Mouse (Mus musculus) stomach, postnatal 0 days (tissue): ENCODE results near the gene Brsk2. TPM values are rescaled to one million over a fixed set of nuclear protein-coding genes. Genes with fewer than 3 reads are reported as not detected.
A peak's percentile ranks its signal among the peaks of the same experiment; 100 is the strongest.

Experiments
- ATAC-seq: fragments of 200-750 bp; cut with Nextera tagmentation; 2 replicates; pipeline ENCODE4 v1.8.0; 2017; ENCODE audit not compliant: low FRiP score, low TSS enrichment
- DNase-seq: peaks from one replicate; pipeline ENCODE4 v3.0.0-alpha.2; 2016; ENCODE audit warnings: low spot score
- H3K27ac ChIP-seq: fragments of 300-500 bp; sonication (generic); replicated peaks from 2 replicates; pipeline ENCODE4 v1.5.1; 2014; ENCODE audit warnings: mild to moderate bottlenecking, control low read depth
- H3K27me3 ChIP-seq: fragments of 300-500 bp; sonication (generic); 2 replicates; pipeline ENCODE4 v1.6.1; 2014; ENCODE audit warnings: low read length; ENCODE audit not compliant: control insufficient read depth, insufficient read depth
- H3K36me3 ChIP-seq: fragments of 300-500 bp; sonication (generic); 2 replicates; pipeline ENCODE4 v1.6.1; 2014; ENCODE audit warnings: low read length, mixed read lengths; ENCODE audit not compliant: control insufficient read depth, insufficient read depth
- H3K4me1 ChIP-seq: fragments of 300-500 bp; sonication (generic); replicated peaks from 2 replicates; pipeline ENCODE4 v1.6.1; 2014; ENCODE audit warnings: antibody characterized with exemption; ENCODE audit not compliant: control insufficient read depth, insufficient read depth
- H3K4me2 ChIP-seq: fragments of 300-500 bp; sonication (generic); replicated peaks from 2 replicates; pipeline ENCODE4 v1.6.1; 2014; ENCODE audit warnings: low read depth, mild to moderate bottlenecking, control low read depth, moderate library complexity
- H3K4me3 ChIP-seq: fragments of 300-500 bp; sonication (generic); 2 replicates; pipeline ENCODE4 v1.5.1; 2014; ENCODE audit warnings: low read depth, low read length, control low read depth
- H3K9ac ChIP-seq: fragments of 300-500 bp; sonication (generic); 2 replicates; pipeline ENCODE4 v1.6.1; 2014; ENCODE audit warnings: mild to moderate bottlenecking, low read length, control low read depth, mixed read lengths
- H3K9me3 ChIP-seq: fragments of 300-500 bp; sonication (generic); 2 replicates; pipeline ENCODE4 v1.6.1; 2016; ENCODE audit warnings: low read length; ENCODE audit not compliant: control insufficient read depth
- CTCF ChIP-seq: IDR thresholded peaks from 2 replicates; pipeline ENCODE4 v1.5.1; 2016; ENCODE audit warnings: antibody characterized with exemption, low read depth, mild to moderate bottlenecking, moderate library complexity
- EP300 ChIP-seq: optimal IDR thresholded peaks from 2 replicates; pipeline ENCODE3; 2016; ENCODE audit warnings: antibody characterized with exemption
- WGBS: fragments of 180-500 bp; shearing (Covaris S2); extraction: QIAGEN DNeasy Blood & Tissue Kit; methylation state at CpG from one replicate; pipeline ENCODE4 v1.1.7; 2014; 5-methylcytosine and 5-hydroxymethylcytosine counted together
- polyA plus RNA-seq: library from polyadenylated mRNA; unstranded; fragments of >200 nt; fragmentation: Nextera tagmentation; extraction: Ambion mirVana; gene quantifications from 2 replicates; pipeline ENCODE4 v1.2.1, GENCODE M21; 2015

Brsk2 gene
- polyA plus RNA-seq, 1 experiment from 2014 or later: 0.62 TPM

DNA sequence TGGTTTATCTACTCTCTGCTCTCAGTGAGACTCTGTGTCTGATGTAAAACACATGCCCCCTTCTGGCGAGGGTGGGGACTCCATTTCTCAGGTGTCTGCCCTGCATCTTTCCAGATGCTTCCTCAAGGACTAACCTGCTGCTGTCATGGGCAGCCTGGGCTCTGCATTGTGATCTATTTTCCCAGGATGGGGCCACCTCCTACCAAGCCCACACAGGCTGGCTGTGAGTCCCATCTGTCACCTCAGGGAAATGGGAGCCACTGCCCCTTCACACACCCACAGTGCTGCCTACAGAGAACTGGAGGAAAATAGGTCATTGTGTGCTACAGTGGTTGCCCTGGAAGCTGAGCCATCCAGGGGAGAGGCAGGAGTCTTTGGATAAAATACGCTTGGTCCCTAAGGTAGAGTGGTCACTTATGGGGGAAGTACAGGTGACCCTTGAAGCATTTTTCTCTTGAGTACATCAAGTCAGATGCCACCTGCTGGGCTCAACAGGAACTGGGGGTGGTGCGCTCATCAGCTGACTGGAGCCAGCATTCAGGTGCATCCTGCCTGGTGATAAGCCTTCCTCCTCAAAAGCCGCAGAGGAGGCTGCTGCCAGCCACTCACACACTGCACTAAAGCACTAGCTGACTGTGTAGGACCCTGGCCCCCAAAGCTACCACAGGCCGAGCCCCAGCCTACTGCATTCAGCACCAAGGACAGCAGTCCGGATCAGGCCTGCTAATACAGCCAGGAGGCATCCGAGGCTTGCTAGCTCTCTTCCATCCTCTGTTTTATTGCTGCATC lies 23.5 kb downstream of the Brsk2 start:
- Histone ChIP-seq H3K4me3 (no peak overlapping the region), H3K9ac (no peak overlapping the region), H3K36me3 (no peaks in the 10 kb centered on the region), H3K9me3 (no peaks in the 10 kb centered on the region), H3K4me1 (no peaks in the 10 kb centered on the region), H3K27ac (no peak overlapping the region), H3K27me3 (no peaks in the 10 kb centered on the region), H3K4me2 (no peak overlapping the region)
- WGBS: 22% methylated on average over 7 of the region's 7 CpGs
- 0 out of 2 replicates have a peak, but pooled peaks have one; percentile 20 for ATAC-seq
- peak; percentile 56 for DNase-seq
- no peak for TF ChIP-seq EP300
- peak; percentile 59 for TF ChIP-seq CTCF

DNA sequence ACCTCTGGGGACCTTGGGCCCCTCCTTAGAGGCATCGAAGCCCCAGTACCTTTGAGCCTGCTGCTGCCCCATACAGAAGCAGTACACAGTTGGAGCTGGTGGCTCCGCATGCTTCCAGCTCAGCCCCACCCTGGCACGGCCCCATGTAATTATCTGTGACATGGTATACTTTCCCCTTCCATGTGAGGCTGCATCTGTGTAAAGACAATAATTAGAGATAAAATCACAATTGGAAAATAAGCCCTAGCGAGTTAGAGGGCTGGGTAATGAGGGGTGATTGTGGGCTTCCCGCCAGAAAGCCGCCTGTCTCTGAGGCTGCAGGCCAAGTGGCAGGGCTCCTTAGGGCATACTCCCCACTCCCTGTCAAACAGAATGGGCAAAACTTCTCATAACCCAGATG lies 28.5 kb downstream of the Brsk2 start:
- ATAC-seq: no peak
- WGBS: 68% methylated on average over 6 of the region's 6 CpGs
- H3K27me3 ChIP-seq: no peaks in the 10 kb centered on the region
- TF ChIP-seq CTCF (no peak), EP300 (no peak)
- H3K4me1 ChIP-seq: no peaks in the 10 kb centered on the region
- H3K4me2 ChIP-seq: no peak overlapping the region
- H3K4me3 ChIP-seq: no peak overlapping the region
- H3K9ac ChIP-seq: no peak overlapping the region
- no peak for DNase-seq
- no peaks in the 10 kb centered on the region for H3K36me3 ChIP-seq
- no peak overlapping the region for H3K27ac ChIP-seq
- H3K9me3 ChIP-seq: no peaks in the 10 kb centered on the region

- TF ChIP-seq EP300: no peak
- TF ChIP-seq CTCF: no peak
- WGBS: 93% methylated on average over 4 of the region's 4 CpGs
These were observed 29.7 kb downstream of the Brsk2 start for GRCm38 (mm10) chr7:141979247-141979646.

GRCm38 (mm10) chr7:141981237-141981636 lies 31.7 kb downstream of the Brsk2 start:
- Histone ChIP-seq H3K4me1 (no peaks in the 10 kb centered on the region), H3K27ac (no peak overlapping the region), H3K9ac (no peak overlapping the region), H3K9me3 (no peaks in the 10 kb centered on the region), H3K4me2 (no peak overlapping the region), H3K4me3 (no peak overlapping the region), H3K27me3 (no peaks in the 10 kb centered on the region), H3K36me3 (no peaks in the 10 kb centered on the region)
- DNase-seq (no peak), ATAC-seq (no peak)
- TF ChIP-seq EP300: no peak
- no peak for TF ChIP-seq CTCF
- whole genome bisulfite sequencing: 82% methylated on average over 7 of the region's 7 CpGs

More at GRCm38 (mm10) chr7:141979247-141979646, 29.7 kb downstream of the Brsk2 start:
- DNase-seq (no peak), ATAC-seq (no peak)
- H3K4me1 ChIP-seq: no peaks in the 10 kb centered on the region
- H3K9ac ChIP-seq: no peak overlapping the region
- no peak overlapping the region for H3K27ac ChIP-seq
- H3K27me3 ChIP-seq: no peaks in the 10 kb centered on the region
- H3K4me3 ChIP-seq: no peak overlapping the region
- no peaks in the 10 kb centered on the region for H3K36me3 ChIP-seq
- no peaks in the 10 kb centered on the region for H3K9me3 ChIP-seq
- H3K4me2 ChIP-seq: no peak overlapping the region

DNA sequence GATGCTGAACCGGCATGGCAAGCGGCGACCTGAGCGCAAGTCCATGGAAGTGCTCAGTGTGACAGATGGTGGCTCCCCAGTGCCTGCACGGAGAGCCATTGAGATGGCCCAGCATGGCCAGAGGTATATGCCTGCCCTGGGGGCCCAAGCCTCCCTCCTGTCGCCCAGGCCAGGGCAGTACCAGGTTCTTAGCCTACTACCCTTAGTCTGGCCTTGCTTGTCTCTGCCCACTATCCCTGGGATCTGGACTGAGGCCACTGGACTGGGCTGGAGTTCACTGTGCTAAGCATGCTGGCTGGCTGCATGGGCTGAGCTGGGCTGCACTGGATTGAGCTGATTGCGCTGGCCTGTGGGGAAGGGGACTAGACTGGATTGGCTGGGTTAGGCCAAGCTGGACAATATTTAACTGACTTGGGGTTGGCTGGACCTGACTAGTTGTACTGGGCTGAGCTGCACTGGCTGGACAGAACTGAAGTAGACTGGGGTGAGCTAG lies 38.8 kb downstream of the Brsk2 start:
- TF ChIP-seq CTCF (no peak), EP300 (no peak)
- no peak overlapping the region for H3K4me3 ChIP-seq
- ATAC-seq: no peak
- H3K36me3 ChIP-seq: no peaks in the 10 kb centered on the region
- H3K27me3 ChIP-seq: no peaks in the 10 kb centered on the region
- no peak for DNase-seq
- H3K4me1 ChIP-seq: no peaks in the 10 kb centered on the region
- 87% methylated on average over 7 of the region's 7 CpGs for WGBS
- no peaks in the 10 kb centered on the region for H3K9me3 ChIP-seq
- H3K4me2 ChIP-seq: no peak overlapping the region
- no peak overlapping the region for H3K9ac ChIP-seq
- H3K27ac ChIP-seq: no peak overlapping the region

- Histone ChIP-seq H3K36me3 (no peaks in the 10 kb centered on the region), H3K27me3 (no peaks in the 10 kb centered on the region), H3K4me2 (no peak overlapping the region), H3K4me3 (no peak overlapping the region), H3K9ac (no peak overlapping the region), H3K27ac (no peak overlapping the region), H3K4me1 (no peaks in the 10 kb centered on the region), H3K9me3 (no peaks in the 10 kb centered on the region)
- DNase-seq (no peak), ATAC-seq (no peak)
- 66% methylated on average over 2 of the region's 2 CpGs for WGBS
- no peak for TF ChIP-seq EP300
- TF ChIP-seq CTCF: no peak
These were observed 41.6 kb downstream of the Brsk2 start for GRCm38 (mm10) chr7:141991183-141991582.
